Mouse (Mus musculus) cerebellum, adult 9-11 months (tissue): ENCODE measurements around the gene B230217C12Rik.
"Not testable (repeated sequence)": the region's sequence is repeated elsewhere in the genome, so short reads cannot be mapped to it uniquely, and the experiment has no call there.

Source experiments
- DNase-seq: peaks from one replicate; pipeline ENCODE4 v3.0.0; 2022

The B230217C12Rik gene

DNA sequence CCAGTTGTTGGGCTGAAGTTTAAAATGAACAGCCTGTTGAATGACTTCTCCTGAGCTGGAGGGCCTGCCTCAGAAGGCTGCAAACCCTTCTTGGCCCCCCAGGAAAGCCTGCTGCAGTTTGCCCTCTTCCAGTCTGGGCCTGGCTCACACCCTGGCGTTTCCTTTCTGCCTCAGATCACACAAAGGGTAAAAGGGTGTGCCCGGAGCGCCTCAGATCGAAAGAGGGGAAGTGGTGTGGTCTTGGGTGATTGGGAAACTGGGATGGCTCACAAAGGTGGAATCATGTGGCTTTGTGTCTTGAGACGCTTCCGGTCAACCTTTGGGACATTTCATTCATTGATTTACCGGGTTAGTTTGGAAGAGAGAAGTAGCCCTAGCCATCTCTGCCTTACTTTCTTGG, 14.2 kb upstream of the B230217C12Rik start:
- DNase-seq, result peak; percentile 14

GRCm38 (mm10) chr11:97827654-97828053, 12.9 kb upstream of the B230217C12Rik start:
- no peak for DNase-seq

DNA sequence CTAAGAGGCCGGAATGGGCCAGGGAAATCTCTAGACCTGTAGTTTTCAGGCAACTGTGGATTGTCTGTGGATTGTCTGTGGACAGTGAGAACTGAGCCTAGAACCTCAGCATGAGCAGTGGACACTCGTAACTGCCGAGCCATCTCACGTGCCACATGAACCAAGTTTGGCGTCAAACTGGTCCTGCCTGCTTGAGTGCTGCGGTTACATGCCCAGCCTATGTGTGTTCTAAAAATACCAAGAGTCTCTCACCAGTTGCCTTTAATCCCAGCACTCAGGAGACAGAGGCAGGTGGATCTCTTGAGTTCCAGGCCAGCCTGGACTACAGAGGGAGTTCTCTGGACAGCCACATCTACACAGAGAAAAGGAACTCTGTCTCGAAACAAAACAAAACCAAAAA, 11.2 kb upstream of the B230217C12Rik start:
- no peak for DNase-seq

GRCm38 (mm10) chr11:97829913-97830476, 10.6 kb upstream of the B230217C12Rik start:
- no peak for DNase-seq

GRCm38 (mm10) chr11:97830501-97830900, 10.1 kb upstream of the B230217C12Rik start:
- peak; percentile 8 for DNase-seq

GRCm38 (mm10) chr11:97832001-97832400, 8.6 kb upstream of the B230217C12Rik start:
- no peak for DNase-seq

- peak; percentile 21 for DNase-seq
Observed at GRCm38 (mm10) chr11:97833352-97833751, 7.2 kb upstream of the B230217C12Rik start.

GRCm38 (mm10) chr11:97836541-97836940, 4.0 kb upstream of the B230217C12Rik start:
- DNase-seq, result peak; percentile 29

- DNase-seq, result peak; percentile 13
Observed at GRCm38 (mm10) chr11:97837051-97837450, 3.5 kb upstream of the B230217C12Rik start.

GRCm38 (mm10) chr11:97837641-97838149, 2.9 kb upstream of the B230217C12Rik start:
- peak; percentile 32 for DNase-seq

DNA sequence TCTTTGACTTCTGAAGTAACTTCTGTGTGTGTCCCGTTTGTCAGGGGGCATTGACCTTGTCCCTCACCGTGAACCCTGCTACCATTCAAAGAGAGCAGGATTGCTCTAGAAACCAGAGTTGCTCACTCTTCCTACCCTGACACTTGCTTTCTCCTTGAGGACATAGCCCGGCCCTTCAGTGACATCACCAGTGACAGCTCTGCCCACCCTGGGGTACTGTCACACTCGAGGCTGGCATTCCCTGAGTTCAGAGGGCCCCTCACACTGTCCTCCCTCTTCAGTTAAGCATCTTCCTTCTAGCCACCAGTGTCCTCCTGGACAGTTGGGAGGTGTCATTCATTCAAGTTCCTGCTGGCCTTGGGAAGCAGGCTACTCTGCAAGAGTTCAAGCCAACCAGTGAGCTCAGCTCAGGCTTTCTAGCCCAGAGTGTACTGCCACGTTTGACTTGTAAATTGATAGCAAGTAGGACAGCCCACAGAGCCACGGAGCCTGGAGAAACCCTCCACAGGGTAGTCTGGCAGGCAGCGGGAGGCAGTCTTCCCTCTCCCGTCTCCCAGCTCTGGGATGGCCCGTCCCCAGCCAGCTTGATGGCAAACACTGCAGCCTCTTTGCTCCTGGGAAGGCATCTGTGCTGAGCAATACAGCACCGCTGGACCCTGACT, 1.7 kb upstream of the B230217C12Rik start:
- DNase-seq, result peak; percentile 44

GRCm38 (mm10) chr11:97839441-97840134, 992 bp upstream of the B230217C12Rik start:
- no peak for DNase-seq

GRCm38 (mm10) chr11:97840135-97840490, 467 bp upstream of the B230217C12Rik start:
- peak; percentile 38 for DNase-seq

DNA sequence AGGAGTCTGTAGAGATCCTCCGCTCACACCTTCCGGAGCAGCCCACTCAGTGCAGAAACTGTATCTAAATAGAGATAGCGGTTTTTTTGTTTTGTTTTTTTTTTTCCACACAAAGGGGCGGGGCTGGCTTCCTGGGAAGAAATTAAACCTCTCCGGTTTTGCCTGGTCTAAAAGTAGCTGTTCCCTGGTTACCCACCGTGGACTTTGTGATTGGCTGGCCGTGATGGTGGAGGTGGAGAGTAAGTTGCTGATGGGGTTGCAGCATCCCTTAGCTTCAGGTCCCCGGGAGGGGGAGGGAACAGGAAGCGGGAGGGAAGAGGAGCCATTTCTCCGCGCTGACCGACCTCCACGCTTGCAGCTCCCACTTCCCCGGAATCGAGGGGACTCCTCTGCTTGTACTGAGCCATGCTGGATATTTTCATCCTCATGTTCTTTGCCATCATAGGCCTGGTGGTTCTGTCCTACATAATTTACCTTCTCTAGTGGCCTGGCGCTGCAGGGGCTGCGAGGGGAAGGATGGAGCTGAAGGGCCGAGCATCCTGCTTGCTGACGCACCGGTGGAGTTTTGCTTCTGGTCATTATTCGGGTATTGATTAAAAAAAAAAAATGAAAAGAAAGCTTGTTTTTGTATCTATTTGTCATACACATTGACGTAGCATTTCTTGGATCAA, 546 bp downstream of the B230217C12Rik start:
- DNase-seq, result peak; percentile 96

GRCm38 (mm10) chr11:97842001-97842400, 1.4 kb downstream of the B230217C12Rik start:
- peak; percentile 63 for DNase-seq

DNA sequence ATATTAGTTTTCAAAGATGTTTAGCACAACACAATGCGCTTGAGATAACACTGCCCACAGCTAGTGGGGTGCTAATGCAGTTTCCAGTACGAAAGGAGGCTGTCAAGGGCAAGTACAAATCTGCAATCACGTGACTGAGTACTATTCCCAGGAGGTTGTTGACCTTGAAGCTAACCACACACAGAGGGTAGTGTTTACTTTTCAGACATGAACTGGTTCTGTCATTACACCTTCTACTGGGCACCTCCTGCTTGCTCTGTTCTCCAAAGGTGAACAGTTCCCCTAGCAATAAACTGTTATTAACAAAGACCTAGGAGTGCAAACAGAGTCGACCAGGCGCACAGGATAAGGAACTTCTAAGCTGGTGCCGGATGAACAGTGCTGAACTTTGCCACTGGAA, 9.8 kb downstream of the B230217C12Rik start:
- no peak for DNase-seq

DNA sequence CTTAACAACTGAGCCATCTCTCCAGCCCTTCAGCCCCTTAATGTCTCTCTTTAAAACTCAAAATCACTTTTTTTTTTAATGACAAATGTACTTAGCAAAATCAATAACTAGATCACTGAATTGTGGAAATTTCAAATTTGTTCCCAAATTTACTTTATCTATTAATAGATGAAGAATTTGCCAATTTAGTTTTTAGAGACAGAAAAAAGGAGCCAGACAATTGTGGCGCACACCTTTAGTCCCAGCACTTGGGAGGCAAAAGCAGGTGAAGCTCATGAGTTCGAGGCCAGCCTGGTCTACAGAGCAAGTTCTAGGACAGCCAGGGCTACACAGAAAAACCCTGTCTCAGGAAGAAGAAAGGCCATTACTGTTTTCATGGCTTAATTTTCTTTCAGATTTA, 11.0 kb downstream of the B230217C12Rik start:
- no peak for DNase-seq

GRCm38 (mm10) chr11:97855473-97855872, 14.9 kb downstream of the B230217C12Rik start:
- no peak for DNase-seq

DNA sequence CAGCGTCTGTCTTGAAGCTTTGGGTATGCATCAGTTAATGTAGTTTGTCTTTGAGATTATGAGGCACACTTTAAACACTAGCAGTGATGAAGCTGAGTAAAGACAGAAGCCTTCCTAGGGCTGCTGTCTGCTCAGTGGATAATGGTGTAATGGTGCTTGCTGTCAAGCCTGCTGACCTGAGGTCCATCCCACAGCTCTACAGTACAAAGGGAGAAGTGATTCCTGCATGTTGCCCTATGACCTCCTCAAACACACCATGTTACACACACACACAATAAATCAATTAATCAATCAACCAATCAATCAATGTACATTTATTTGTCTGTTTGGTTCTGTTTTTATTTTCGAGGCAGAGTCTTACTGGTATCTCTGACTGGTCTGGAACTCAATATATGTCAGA, 21.6 kb downstream of the B230217C12Rik start:
- no peak for DNase-seq

DNA sequence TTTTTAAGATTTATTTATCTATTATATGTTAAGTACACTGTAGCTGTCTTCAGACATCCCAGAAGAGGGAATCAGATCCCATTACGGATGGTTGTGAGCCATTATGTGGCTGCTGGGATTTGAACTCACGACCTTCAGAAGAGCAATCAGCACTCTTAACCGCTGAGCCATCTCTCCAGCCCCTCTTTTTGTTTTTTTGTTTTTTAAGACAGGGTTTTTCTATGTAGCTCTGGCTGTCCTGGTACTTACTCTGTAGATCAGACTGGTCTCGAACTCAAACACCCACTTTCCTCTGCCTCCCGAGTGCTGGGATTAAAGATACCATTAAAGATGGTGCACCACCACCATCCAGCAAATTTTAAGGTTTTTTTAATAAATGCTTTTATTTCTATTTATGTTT, 24.8 kb downstream of the B230217C12Rik start:
- DNase-seq, result no peak

DNA sequence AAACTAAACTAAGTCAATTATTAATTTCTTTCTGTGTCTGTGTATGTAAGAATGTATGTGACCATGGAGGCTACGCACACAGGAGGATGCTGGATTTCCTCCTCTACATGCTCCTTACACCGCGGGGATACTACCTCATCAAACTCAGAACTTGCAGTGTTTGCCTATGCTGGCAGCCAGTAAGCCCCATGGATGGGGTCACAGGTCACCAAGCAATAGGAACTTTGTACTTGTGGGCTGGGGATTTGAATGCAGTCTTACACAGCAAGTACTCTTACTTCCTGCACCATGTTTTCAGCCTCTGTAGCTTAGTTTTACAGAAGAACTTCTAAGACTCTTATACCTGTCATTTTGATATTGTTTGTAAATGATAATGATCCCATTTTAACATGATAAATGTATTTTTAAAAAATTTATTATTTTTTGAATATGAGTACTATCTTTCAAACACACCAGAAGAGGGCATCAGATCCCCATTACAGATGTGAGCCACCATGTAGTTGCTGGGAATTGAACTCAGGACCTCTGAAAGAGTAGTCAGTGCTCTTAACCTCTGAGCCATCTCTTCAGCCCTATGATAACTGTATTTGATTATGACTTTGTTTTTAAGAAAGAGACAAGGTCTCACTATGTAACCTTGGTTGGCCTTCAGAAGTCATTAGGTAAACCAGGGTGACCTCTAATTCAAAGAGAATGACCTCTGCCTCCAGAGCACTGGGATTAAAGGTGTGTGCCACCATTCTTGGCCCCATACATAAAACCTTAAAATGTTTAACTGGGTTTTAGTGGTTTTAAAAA, 25.7 kb downstream of the B230217C12Rik start:
- no peak for DNase-seq

DNA sequence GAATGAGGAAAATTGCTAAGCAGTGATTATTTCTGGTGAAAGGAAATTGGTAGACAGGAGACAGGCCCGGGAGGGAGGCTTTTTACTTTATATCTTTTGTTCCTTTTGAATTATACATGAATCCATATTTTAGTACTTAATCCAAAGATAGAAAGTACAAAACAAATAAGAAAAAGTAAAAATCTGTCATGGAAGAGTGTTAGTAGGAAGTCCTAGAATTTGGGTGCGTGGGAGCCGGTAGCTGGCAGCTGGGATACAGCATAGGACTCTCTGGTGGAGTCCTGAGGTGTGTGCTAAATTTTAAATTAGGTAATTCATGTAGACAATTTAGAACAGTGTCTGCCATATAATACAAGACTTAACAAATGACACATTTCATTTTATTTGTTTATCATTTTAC, 27.0 kb downstream of the B230217C12Rik start:
- no peak for DNase-seq

- DNase-seq, result not testable (repeated sequence)
Observed at GRCm38 (mm10) chr11:97872378-97872777, 31.8 kb downstream of the B230217C12Rik start.
